Mouse (Mus musculus): ENCODE data around the gene Nfib.

The Nfib gene

DNA sequence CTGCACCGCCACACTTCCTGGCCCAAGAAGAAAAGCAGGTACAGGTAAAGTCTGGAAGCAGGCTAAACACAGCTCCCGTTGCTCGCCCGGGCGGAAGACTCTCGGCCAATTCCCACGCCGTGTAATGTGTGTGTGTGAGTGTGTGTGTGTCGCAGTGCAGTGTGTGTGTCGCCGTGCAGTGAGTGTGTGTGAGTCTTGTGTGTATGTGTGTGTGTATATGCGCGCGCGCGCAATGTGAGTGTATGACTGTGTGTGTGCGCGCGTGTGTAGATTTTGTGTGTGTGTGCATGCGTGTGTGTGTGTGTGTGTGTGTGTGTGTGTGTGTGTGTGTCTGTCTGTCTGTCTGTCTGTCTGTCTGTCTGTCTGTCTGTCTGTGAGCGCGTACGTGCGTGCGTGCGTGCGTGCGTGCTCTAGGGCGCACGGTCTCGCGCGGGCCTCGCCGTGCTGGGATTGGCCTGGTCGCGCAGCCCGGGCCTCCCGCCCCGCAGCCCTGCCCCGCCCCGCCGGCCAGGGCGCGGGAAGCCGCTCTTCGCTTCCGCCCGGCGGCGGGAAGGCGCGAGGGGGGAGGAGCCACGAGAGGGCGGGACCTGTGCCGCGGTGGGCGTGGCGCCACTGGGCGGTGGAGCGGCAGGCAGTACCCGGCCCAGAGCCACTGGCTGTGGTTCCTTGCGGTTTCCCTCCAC, 192.7 kb downstream of the Nfib start:
- peak; percentile 99 for DNase-seq (ENCODE audit: inconsistent ontology term)

DNA sequence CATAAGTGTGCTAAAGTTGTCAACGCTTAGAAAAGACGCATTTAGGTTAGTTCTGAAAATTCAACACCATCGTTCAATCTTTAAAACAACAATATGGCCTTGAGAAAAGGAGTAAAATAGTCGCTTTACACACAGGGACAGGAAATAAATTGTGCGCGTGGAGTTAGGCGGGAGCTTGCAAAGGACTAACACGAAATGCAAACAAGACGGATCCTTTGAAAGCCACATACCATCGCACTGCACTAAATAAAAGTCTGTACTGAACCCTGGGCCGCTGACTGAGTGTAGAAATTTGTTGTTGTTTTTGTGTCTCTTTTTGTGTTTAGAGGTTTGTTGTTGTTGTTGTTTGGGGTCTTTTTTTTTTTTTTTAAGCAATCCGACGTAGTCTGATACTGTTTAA, 193.2 kb downstream of the Nfib start:
- DNase-seq (ENCODE audit: inconsistent ontology term): peak; percentile 73

GRCm38 (mm10) chr4:82511524-82511923, 194.0 kb downstream of the Nfib start:
- DNase-seq (ENCODE audit: inconsistent ontology term): peak; percentile 78

DNA sequence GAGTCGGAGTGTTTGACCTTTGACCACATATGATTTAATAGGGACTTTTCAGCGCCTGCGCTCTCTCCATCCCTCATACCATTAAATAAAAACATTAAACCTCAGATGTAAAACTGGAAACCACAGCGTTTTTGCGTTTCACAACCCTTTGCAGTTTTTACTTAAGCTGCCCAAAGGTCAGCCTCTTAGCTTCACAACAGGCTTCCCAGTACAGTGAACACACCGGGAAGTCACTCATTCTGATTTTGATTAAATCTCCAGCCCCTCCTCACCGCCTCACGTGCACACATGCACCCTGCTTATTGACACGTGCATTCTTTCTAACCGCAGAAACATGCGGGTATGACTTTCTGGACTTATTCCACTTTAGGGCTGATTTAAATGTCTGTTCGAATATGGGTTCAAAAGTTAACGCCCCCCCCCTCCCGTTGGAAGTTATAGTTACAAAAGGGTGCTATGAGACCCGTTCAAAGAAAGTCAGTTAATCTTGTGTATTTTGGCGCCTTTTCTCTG, 194.5 kb downstream of the Nfib start:
- no peak for DNase-seq (ENCODE audit: inconsistent ontology term)

DNA sequence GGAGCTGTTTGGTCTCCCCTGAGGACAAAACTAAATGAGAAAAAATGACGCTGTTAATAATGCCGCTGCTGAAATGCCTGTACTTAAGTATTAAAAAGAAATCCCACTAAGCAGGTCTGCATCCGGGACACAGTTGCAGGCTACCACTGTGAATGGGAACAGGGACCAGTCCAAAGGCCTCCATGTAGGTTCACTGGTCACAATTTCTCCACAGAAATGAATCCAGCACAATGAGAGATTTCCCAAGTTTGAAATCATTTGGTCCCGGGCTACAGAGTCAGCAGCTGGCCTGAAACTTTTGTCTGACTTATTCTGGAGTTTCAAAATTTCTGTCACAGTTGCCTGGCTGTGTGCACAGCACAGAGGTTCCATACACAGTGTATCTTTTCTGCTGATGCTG, 195.8 kb downstream of the Nfib start:
- DNase-seq (ENCODE audit: inconsistent ontology term): no peak

- no peak for DNase-seq (ENCODE audit: inconsistent ontology term)
Measured at GRCm38 (mm10) chr4:82509166-82509767, 196.3 kb downstream of the Nfib start.

- DNase-seq (ENCODE audit: inconsistent ontology term): no peak
Measured at GRCm38 (mm10) chr4:82508281-82508687, 197.3 kb downstream of the Nfib start.

DNA sequence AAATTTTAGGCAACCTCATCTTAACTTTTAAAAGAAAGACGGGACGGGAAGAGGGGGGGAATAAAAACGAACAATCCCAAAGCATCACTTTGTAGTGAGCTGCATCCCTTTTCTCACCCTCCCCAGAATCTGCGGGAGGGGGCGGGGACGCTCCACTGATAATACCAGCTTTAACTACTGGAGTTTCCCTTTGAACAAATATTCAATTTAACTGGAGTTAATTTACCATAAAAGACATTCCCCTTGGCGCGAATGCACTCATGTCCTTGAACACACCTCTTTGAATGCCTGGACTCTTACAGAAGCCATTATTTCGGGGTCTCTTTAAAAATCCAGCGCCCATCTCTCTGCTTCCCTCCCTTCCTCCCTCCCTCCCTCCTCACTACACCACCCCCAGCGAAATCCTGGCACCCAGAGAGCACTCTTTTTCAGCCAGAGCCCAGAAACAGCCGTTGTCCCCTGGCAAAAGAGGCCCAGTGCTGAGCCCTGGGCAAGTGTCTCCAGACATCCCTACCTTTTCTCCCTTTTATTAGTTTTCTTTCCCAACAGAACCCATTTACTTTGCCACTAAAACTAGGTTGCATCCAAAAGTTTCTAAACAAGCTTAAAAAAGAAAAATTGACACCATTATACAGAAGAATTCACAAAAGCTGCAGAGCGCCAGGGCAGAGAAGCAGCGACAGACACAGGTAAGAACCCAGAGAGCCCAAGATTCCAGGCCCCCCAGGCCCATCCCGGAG, 197.8 kb downstream of the Nfib start:
- peak; percentile 83 for DNase-seq (ENCODE audit: inconsistent ontology term)

GRCm38 (mm10) chr4:82506731-82507331, 198.7 kb downstream of the Nfib start:
- DNase-seq (ENCODE audit: inconsistent ontology term): peak; percentile 99

GRCm38 (mm10) chr4:82506081-82506730, 199.3 kb downstream of the Nfib start:
- peak; percentile 97 for DNase-seq (ENCODE audit: inconsistent ontology term)

GRCm38 (mm10) chr4:82505121-82506031, 200.2 kb downstream of the Nfib start:
- DNase-seq (ENCODE audit: inconsistent ontology term): peak; percentile 93

- peak; percentile 46 for DNase-seq (ENCODE audit: inconsistent ontology term)
Measured at GRCm38 (mm10) chr4:82504284-82505120, 201.0 kb downstream of the Nfib start.

DNA sequence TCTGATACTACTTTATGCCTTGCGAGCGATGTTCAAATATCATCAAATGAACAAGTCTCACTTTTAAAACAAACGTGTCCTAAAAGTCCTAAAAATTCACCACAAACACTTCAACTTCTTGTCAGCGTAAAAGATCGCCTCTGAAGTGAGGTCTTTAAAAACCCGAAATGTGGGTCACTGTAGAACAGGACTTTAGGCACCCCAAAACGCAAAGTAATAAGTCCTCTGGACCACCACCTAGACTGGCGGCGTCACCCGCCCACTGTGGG, 201.6 kb downstream of the Nfib start:
- no peak for DNase-seq (ENCODE audit: inconsistent ontology term)

GRCm38 (mm10) chr4:82503274-82504014, 202.1 kb downstream of the Nfib start:
- DNase-seq (ENCODE audit: inconsistent ontology term): peak; percentile 36

DNA sequence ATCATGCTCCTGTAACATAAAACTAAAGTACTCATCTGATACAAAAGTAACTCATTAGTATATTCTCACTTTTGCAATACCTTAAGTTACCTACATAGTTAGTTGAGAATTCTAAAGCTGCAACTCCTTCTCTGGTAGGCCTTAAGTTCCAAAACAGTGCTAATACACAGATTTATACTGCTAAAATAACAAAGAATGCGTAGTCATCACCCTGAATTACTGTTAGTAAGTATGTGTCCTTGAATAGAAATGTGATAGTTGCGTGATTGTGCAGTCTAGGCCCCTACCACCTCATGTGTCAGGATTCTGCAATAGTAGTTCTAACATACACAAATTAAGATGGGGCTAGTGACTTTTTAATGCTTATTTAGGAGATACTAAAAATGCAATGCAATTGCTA, 202.9 kb downstream of the Nfib start:
- peak; percentile 53 for DNase-seq (ENCODE audit: inconsistent ontology term)

DNA sequence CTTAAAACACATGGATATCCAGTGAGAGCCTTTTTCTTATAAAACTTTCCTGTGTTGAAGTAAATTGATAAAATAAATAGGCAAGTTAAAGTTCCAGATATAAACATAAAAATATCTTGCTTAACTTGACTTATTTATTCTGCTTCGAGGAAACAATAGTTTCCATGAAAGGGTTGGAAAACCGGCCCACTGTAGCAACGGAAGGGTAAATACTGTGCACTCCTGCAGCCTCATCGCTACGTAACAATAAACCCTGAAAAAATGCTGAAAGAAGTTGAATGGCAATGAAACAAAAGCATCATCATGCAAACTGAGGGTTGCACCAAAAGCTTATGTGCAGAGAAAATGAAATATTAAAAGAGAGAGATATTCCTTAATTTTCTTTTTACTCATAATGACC, 203.5 kb downstream of the Nfib start:
- DNase-seq (ENCODE audit: inconsistent ontology term): no peak

- DNase-seq (ENCODE audit: inconsistent ontology term): peak; percentile 60
Measured at GRCm38 (mm10) chr4:82500578-82501098, 204.9 kb downstream of the Nfib start.

- DNase-seq (ENCODE audit: inconsistent ontology term): peak; percentile 51
Measured at GRCm38 (mm10) chr4:82499725-82500577, 205.6 kb downstream of the Nfib start.

Data from Muller cell, postnatal 12 days (primary cell).